In the genomic region with DNA sequence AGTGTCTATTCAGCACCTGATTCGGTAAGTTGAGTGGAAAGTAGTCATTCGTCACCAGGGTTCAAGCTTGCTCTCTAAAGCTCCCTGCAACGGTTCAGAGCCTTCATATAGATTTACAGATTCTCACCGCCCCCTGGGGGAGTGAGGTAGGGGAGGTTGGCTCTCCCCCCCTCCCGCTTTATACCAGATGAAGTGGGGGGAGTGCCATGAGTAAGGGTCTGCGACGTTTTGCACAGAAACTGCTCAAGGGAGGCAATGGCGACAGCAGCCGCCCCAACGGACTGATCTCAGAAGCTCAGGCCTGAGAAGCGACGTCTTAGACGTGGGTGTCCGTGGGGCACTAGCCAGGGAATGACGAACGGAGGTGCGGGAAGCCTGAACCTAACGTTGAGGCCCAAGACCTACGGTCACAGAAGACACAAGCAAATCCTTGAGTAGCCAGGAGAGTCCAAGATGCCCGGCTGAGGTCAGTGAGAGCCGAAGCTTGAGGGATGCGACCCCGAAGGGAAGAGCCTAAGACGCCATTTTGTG, we compare ENCODE assay signal across 8 mouse cellular contexts. TPM values are rescaled to one million over a fixed set of nuclear protein-coding genes. Genes with fewer than 3 reads are reported as not detected.
DNase-seq lines count a peak whose midpoint lies in the region; ATAC-seq and TF ChIP-seq lines count a peak whose summit lies in the region.

No protein-coding gene starts in this region.

- no peak overlapping the region for H3K27ac ChIP-seq in thymus, adult 2 months (ENCODE audit: control insufficient read depth, insufficient read depth, low read length)
- peak overlapping the region; percentile 51 for H3K27ac ChIP-seq in intestine, postnatal 0 days (ENCODE audit: low read depth, low read length)
- peak overlapping the region; percentile 87 for H3K27ac ChIP-seq in neural tube, embryonic 14.5 days (ENCODE audit: low read depth, low read length)

- under 1% methylated on average over 24 of the region's 24 CpGs for WGBS in thymus, adult 2 months
- under 1% methylated on average over 24 of the region's 24 CpGs for WGBS in intestine, postnatal 0 days
- WGBS in neural tube, embryonic 14.5 days, result under 1% methylated on average over 24 of the region's 24 CpGs

- peak; percentile 15; the same call in 1 of the 2 replicates for ATAC-seq in intestine, postnatal 0 days
- peak; percentile 49 for ATAC-seq in neural tube, embryonic 14.5 days (ENCODE audit: low read depth)

- H3K4me2 ChIP-seq in intestine, postnatal 0 days (replicated peaks; ENCODE audit: low read depth), result peak overlapping the region; percentile 86
- peak overlapping the region; percentile 84 for H3K4me2 ChIP-seq in neural tube, embryonic 14.5 days (ENCODE audit: low read depth, low read length)

- peak overlapping the region; percentile 61 for H3K9ac ChIP-seq in intestine, postnatal 0 days (ENCODE audit: low read depth, low read length)
- peak overlapping the region; percentile 85 for H3K9ac ChIP-seq in neural tube, embryonic 14.5 days (replicated peaks; ENCODE audit: low read depth, low read length)

- no peak for TF ChIP-seq CTCF in thymus, adult 2 months (IDR thresholded peaks at IDR 0.05; ENCODE audit: borderline replicate concordance, control insufficient read depth, extremely low read depth, insufficient read depth, low read length, poor library complexity)
- TF ChIP-seq CTCF in intestine, postnatal 0 days (IDR thresholded peaks at IDR 0.05; ENCODE audit: low read depth), result no peak

- peak overlapping the region; percentile 84 for H3K4me3 ChIP-seq in thymus, adult 2 months (ENCODE audit: control insufficient read depth, insufficient read depth, low read length)
- H3K4me3 ChIP-seq in intestine, postnatal 0 days (ENCODE audit: low read depth, low read length), result peak overlapping the region; percentile 67
- peak overlapping the region; percentile 81 for H3K4me3 ChIP-seq in neural tube, embryonic 14.5 days (ENCODE audit: low read depth, low read length)

- H3K27me3 ChIP-seq in thymus, adult 2 months (ENCODE audit: control insufficient read depth, insufficient read depth, low read length), result no peaks in the 10 kb centered on the region
- no peaks in the 10 kb centered on the region for H3K27me3 ChIP-seq in intestine, postnatal 0 days (replicated peaks; ENCODE audit: control insufficient read depth, insufficient read depth, low read length)
- no peaks in the 10 kb centered on the region for H3K27me3 ChIP-seq in neural tube, embryonic 14.5 days (ENCODE audit: control insufficient read depth, insufficient read depth, low read length)

- H3K4me1 ChIP-seq in thymus, adult 2 months (replicated peaks; ENCODE audit: control insufficient read depth, insufficient read depth, low read length), result peaks cover 2% of the 10 kb centered on the region; the same call in 1 of the 2 replicates
- no peaks in the 10 kb centered on the region for H3K4me1 ChIP-seq in intestine, postnatal 0 days (replicated peaks; ENCODE audit: control insufficient read depth, insufficient read depth, low read length)
- peaks cover 21% of the 10 kb centered on the region for H3K4me1 ChIP-seq in neural tube, embryonic 14.5 days (ENCODE audit: control insufficient read depth, insufficient read depth, low read length)

- no peak for TF ChIP-seq POLR2A in thymus, adult 2 months (IDR thresholded peaks at IDR 0.05; ENCODE audit: control insufficient read depth, extremely low read depth, insufficient read depth, low read length, poor library complexity)

- DNase-seq in frontal cortex, adult 2 months (ENCODE audit: extremely low spot score in 1 of 2, low spot score in 1 of 2), result peak; percentile 41 to 58
- no peak for DNase-seq in frontal cortex, postnatal 10 days (ENCODE audit: low spot score in 2 of 2)
- no peak for DNase-seq in thymus, adult 2 months
- DNase-seq in thymus, postnatal 36 days, result no peak
- no peak for DNase-seq in cerebellum, postnatal 10 days
- no peak for DNase-seq in adrenal gland, adult (ENCODE audit: inconsistent age in 2 of 2, low spot score in 1 of 2)

- H3K36me3 ChIP-seq in thymus, adult 2 months (ENCODE audit: control insufficient read depth, insufficient read depth, low read length), result peaks cover 8% of the 10 kb centered on the region
- H3K36me3 ChIP-seq in intestine, postnatal 0 days (ENCODE audit: control insufficient read depth, insufficient read depth), result peaks cover 15% of the 10 kb centered on the region
- peaks cover 6% of the 10 kb centered on the region for H3K36me3 ChIP-seq in neural tube, embryonic 14.5 days (ENCODE audit: control insufficient read depth, insufficient read depth, low read length)

- no peaks in the 10 kb centered on the region for H3K9me3 ChIP-seq in intestine, postnatal 0 days (ENCODE audit: control insufficient read depth)
- no peaks in the 10 kb centered on the region for H3K9me3 ChIP-seq in neural tube, embryonic 14.5 days (ENCODE audit: control insufficient read depth, low read length)

RNA-seq across cellular contexts. Expression of a gene that starts 0.5 kb away (rescaled TPM):
- polyA plus RNA-seq in frontal cortex, adult 2 months (2012; rRNA removed), result 347 and 400 TPM in 2 replicates
- polyA plus RNA-seq in thymus, adult 2 months (2012; rRNA removed), result 191 and 196 TPM in 2 replicates
- polyA plus RNA-seq in intestine, postnatal 0 days (2015; fragmentation: Nextera tagmentation; extraction: Ambion mirVana), result 21.6 and 26.8 TPM in 2 replicates
- polyA plus RNA-seq in neural tube, embryonic 14.5 days (2014; fragmentation: Nextera tagmentation; extraction: Ambion mirVana), result 123 and 158 TPM in 2 replicates

RNA-seq across cellular contexts. Expression of a gene that starts 28.9 kb away (rescaled TPM):
- polyA plus RNA-seq in frontal cortex, adult 2 months (2012; rRNA removed), result 111 and 119 TPM in 2 replicates
- polyA plus RNA-seq in thymus, adult 2 months (2012; rRNA removed), result 169 and 177 TPM in 2 replicates
- 18.3 and 21.9 TPM in 2 replicates for polyA plus RNA-seq in intestine, postnatal 0 days (2015; fragmentation: Nextera tagmentation; extraction: Ambion mirVana)
- polyA plus RNA-seq in neural tube, embryonic 14.5 days (2014; fragmentation: Nextera tagmentation; extraction: Ambion mirVana), result 58.4 and 67.0 TPM in 2 replicates

RNA-seq across cellular contexts. Expression of a gene that starts 39.3 kb away (rescaled TPM):
- polyA plus RNA-seq in frontal cortex, adult 2 months (2012; rRNA removed), result 38.6 and 41.4 TPM in 2 replicates
- polyA plus RNA-seq in thymus, adult 2 months (2012; rRNA removed), result 57.1 and 71.0 TPM in 2 replicates
- polyA plus RNA-seq in intestine, postnatal 0 days (2015; fragmentation: Nextera tagmentation; extraction: Ambion mirVana), result 9.5 and 10.0 TPM in 2 replicates
- polyA plus RNA-seq in neural tube, embryonic 14.5 days (2014; fragmentation: Nextera tagmentation; extraction: Ambion mirVana), result 46.2 and 46.8 TPM in 2 replicates

RNA-seq across cellular contexts. Expression of a gene that starts 53.5 kb away (rescaled TPM):
- polyA plus RNA-seq in frontal cortex, adult 2 months (2012; rRNA removed), result 2.8 and 5.4 TPM in 2 replicates
- 541 and 555 TPM in 2 replicates for polyA plus RNA-seq in thymus, adult 2 months (2012; rRNA removed)
- polyA plus RNA-seq in intestine, postnatal 0 days (2015; fragmentation: Nextera tagmentation; extraction: Ambion mirVana), result 1.1 TPM in 2 replicates
- polyA plus RNA-seq in neural tube, embryonic 14.5 days (2014; fragmentation: Nextera tagmentation; extraction: Ambion mirVana), result 0.41 and 0.42 TPM in 2 replicates

Comparison
In these comparisons a context has a peak if more than half of its experiments do, and no peak if none do; other contexts are left out.
1. DNase-seq: peak in frontal cortex, adult 2 months (2 of 2); none in frontal cortex, postnatal 10 days (0 of 2), thymus, adult 2 months (single experiment), thymus, postnatal 36 days (0 of 2), cerebellum, postnatal 10 days (0 of 2) and adrenal gland, adult (0 of 2).
2. Peak in every context shown above with its lines, with median percentiles within 50 percentile points of each other: H3K4me3 ChIP-seq.